Mouse (Mus musculus) heart, postnatal 0 days (tissue): ENCODE measurements around the gene Galr2. TPM values are rescaled to one million over a fixed set of nuclear protein-coding genes. Genes with fewer than 3 reads are reported as not detected.

ENCODE experiments used
- ATAC-seq: fragments of 200-750 bp; cut with Nextera tagmentation; 2 replicates; pipeline ENCODE4 v1.8.0; 2017; ENCODE audit warnings: low read depth, moderate number of reproducible peaks, moderate library complexity; ENCODE audit not compliant: insufficient read depth
- DNase-seq: peaks from one replicate; pipeline ENCODE4 v3.0.0-alpha.2; 2016; ENCODE audit warnings: low spot score
- H3K27ac ChIP-seq: fragments of 300-500 bp; sonication (generic); 2 replicates; pipeline ENCODE4 v1.5.1; 2014; ENCODE audit warnings: low read depth, mild to moderate bottlenecking
- H3K27me3 ChIP-seq: fragments of 300-500 bp; sonication (generic); 2 replicates; pipeline ENCODE4 v1.6.1; 2014; ENCODE audit warnings: low read length, mixed read lengths; ENCODE audit not compliant: control insufficient read depth, insufficient read depth
- H3K36me3 ChIP-seq: fragments of 300-500 bp; sonication (generic); replicated peaks from 2 replicates; pipeline ENCODE4 v1.6.1; 2014; ENCODE audit warnings: low read length, mixed read lengths; ENCODE audit not compliant: control insufficient read depth, insufficient read depth
- H3K4me1 ChIP-seq: fragments of 300-500 bp; sonication (generic); 2 replicates; pipeline ENCODE4 v1.6.1; 2014; ENCODE audit warnings: antibody characterized with exemption; ENCODE audit not compliant: control insufficient read depth, insufficient read depth
- H3K4me2 ChIP-seq: fragments of 300-500 bp; sonication (generic); 2 replicates; pipeline ENCODE4 v1.6.1; 2014; ENCODE audit warnings: low read depth, mild to moderate bottlenecking, low read length, moderate library complexity
- H3K4me3 ChIP-seq: fragments of 300-500 bp; sonication (generic); 2 replicates; pipeline ENCODE4 v1.5.1; 2014; ENCODE audit warnings: low read depth, low read length
- H3K9ac ChIP-seq: fragments of 300-500 bp; sonication (generic); replicated peaks from 2 replicates; pipeline ENCODE4 v1.6.1; 2014; ENCODE audit warnings: low read depth, low read length, mixed read lengths
- H3K9me3 ChIP-seq: fragments of 300-500 bp; sonication (generic); replicated peaks from 2 replicates; pipeline ENCODE4 v1.6.1; 2016; ENCODE audit warnings: low read length; ENCODE audit not compliant: control insufficient read depth
- CTCF ChIP-seq: IDR thresholded peaks from 2 replicates; pipeline ENCODE4 v1.5.1; 2016; ENCODE audit warnings: antibody characterized with exemption, control low read depth, low read depth
- EP300 ChIP-seq: IDR thresholded peaks from 2 replicates; pipeline ENCODE4 v1.6.1; 2016; ENCODE audit warnings: antibody characterized with exemption, low read depth
- WGBS: fragments of 180-500 bp; shearing (Covaris S2); extraction: QIAGEN DNeasy Blood & Tissue Kit; methylation state at CpG from one replicate; pipeline ENCODE4 v1.1.7; 2014; 5-methylcytosine and 5-hydroxymethylcytosine counted together
- polyA plus RNA-seq: library from polyadenylated mRNA; unstranded; fragments of >200 nt; fragmentation: Nextera tagmentation; extraction: Ambion mirVana; gene quantifications from 2 replicates; pipeline ENCODE4 v1.2.1, GENCODE M21; 2015
- total RNA-seq: library from RNA; depleted of rRNA; stranded (reverse); fragments of >200 nt; gene quantifications from 2 replicates; pipeline ENCODE4 v1.2.3, GENCODE M21; 2014; ENCODE audit warnings: low replicate concordance

Galr2 gene
- total and polyA plus RNA-seq, 2 experiments from 2014 or later, result 0.05 TPM; not detected in 1

GRCm38 (mm10) chr11:116254627-116255026 lies 26.1 kb upstream of the Galr2 start:
- Histone ChIP-seq H3K4me3 (no peak overlapping the region), H3K4me2 (no peak overlapping the region), H3K27ac (no peak overlapping the region), H3K9me3 (no peaks in the 10 kb centered on the region), H3K4me1 (no peaks in the 10 kb centered on the region), H3K36me3 (peaks cover 88% of the 10 kb centered on the region), H3K9ac (no peak overlapping the region), H3K27me3 (no peaks in the 10 kb centered on the region)
- DNase-seq (no peak), ATAC-seq (no peak)
- TF ChIP-seq CTCF (no peak), EP300 (no peak)
- WGBS, result 67% methylated on average over 9 of the region's 9 CpGs

GRCm38 (mm10) chr11:116255090-116255981 lies 25.4 kb upstream of the Galr2 start:
- Histone ChIP-seq H3K27me3 (no peaks in the 10 kb centered on the region), H3K36me3 (peaks cover 88% of the 10 kb centered on the region), H3K4me3 (no peak overlapping the region), H3K27ac (no peak overlapping the region), H3K4me2 (no peak overlapping the region), H3K4me1 (no peaks in the 10 kb centered on the region), H3K9ac (no peak overlapping the region), H3K9me3 (no peaks in the 10 kb centered on the region)
- 82% methylated on average over 22 of the region's 22 CpGs for WGBS
- no peak for DNase-seq
- ATAC-seq, result no peak
- TF ChIP-seq EP300 (no peak), CTCF (no peak)

GRCm38 (mm10) chr11:116255982-116256675 lies 24.6 kb upstream of the Galr2 start:
- Histone ChIP-seq H3K9ac (no peak overlapping the region), H3K36me3 (peaks cover 88% of the 10 kb centered on the region), H3K27me3 (no peaks in the 10 kb centered on the region), H3K9me3 (no peaks in the 10 kb centered on the region), H3K27ac (no peak overlapping the region), H3K4me2 (no peak overlapping the region), H3K4me1 (no peaks in the 10 kb centered on the region), H3K4me3 (no peak overlapping the region)
- TF ChIP-seq EP300, result no peak
- no peak for TF ChIP-seq CTCF
- no peak for DNase-seq
- WGBS, result 78% methylated on average over 9 of the region's 9 CpGs
- ATAC-seq, result no peak

GRCm38 (mm10) chr11:116259461-116259860 lies 21.3 kb upstream of the Galr2 start:
- ATAC-seq (no peak), DNase-seq (no peak)
- TF ChIP-seq CTCF (no peak), EP300 (no peak)
- Histone ChIP-seq H3K9me3 (no peaks in the 10 kb centered on the region), H3K27me3 (no peaks in the 10 kb centered on the region), H3K36me3 (peaks cover 89% of the 10 kb centered on the region), H3K4me1 (no peaks in the 10 kb centered on the region), H3K27ac (no peak overlapping the region), H3K4me3 (no peak overlapping the region), H3K4me2 (no peak overlapping the region), H3K9ac (no peak overlapping the region)
- 87% methylated on average over 8 of the region's 8 CpGs for WGBS

- 85% methylated on average over 7 of the region's 7 CpGs for WGBS
- ATAC-seq, result no peak
Observed at GRCm38 (mm10) chr11:116260259-116260658, 20.5 kb upstream of the Galr2 start.

More at GRCm38 (mm10) chr11:116260259-116260658, 20.5 kb upstream of the Galr2 start:
- Histone ChIP-seq H3K4me1 (no peaks in the 10 kb centered on the region), H3K27ac (no peak overlapping the region), H3K9me3 (no peaks in the 10 kb centered on the region), H3K27me3 (no peaks in the 10 kb centered on the region), H3K4me3 (no peak overlapping the region), H3K36me3 (peaks cover 87% of the 10 kb centered on the region), H3K4me2 (no peak overlapping the region), H3K9ac (no peak overlapping the region)
- TF ChIP-seq EP300 (no peak), CTCF (no peak)
- no peak for DNase-seq
